Mouse (Mus musculus): Measurements from ENCODE around the gene Mpv17l2.

- no peak for TF ChIP-seq CTCF (IDR thresholded peaks at IDR 0.05; ENCODE audit: low read depth, low read length)
- TF ChIP-seq POLR2A (IDR thresholded peaks at IDR 0.05; ENCODE audit: borderline replicate concordance, low read depth, low read length): no peak
Observed at GRCm38 (mm10) chr8:70756476-70757040, 4.2 kb downstream of the Mpv17l2 start.
